17 mouse cellular contexts compared by ENCODE assay signal in the genomic region with DNA sequence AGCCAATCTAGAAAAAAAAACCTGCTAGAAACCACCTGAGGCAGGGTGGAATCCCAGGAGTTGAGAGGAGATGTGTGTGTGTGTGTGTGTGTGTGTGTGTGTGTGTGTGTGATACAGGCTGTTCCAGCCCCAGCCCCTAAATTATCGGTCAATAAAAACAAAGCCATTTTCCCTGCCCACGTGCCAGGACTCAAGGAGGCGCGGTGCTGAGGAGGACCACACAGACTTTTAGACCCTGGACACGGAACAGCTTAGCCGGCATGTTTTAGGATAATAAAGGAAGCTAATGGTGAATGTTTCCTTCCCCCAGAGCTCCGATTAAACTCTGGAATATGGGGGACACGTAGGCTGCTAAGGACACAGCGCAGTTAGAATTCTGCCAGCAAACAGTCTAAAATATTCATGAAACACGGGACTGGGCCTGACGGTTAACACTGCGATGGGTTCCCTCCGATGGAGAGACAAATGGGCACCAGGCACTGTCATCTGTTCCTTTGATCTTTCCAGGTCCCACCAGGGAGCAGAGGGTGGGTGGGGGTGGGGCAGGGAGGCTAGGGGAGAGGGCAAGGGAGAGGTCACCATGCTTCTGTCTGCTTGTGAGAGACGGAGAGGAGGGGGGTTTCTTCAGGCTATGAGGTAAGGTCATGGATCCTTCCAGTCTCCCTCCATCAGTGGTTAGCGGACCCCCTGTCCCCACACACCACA.
DNase-seq lines count a peak whose midpoint lies in the region; ATAC-seq lines count a peak whose summit lies in the region.
"Had no signal": no experiment of that assay in that cellular context is flagged by ENCODE, and none has a peak within 500 bp of the region (broad histone marks: within the 10 kb centered on the region; RNA-seq: fewer than 3 reads in every experiment).

No protein-coding gene starts in this region.

- H3K4me1 ChIP-seq in forebrain, embryonic 13.5 days, result peaks cover 48% of the 10 kb centered on the region
- H3K4me1 ChIP-seq in forebrain, embryonic 11.5 days (replicated peaks; ENCODE audit: control insufficient read depth, insufficient read depth, low read length), result peaks cover 11% of the 10 kb centered on the region; the same call in 1 of the 2 replicates
- H3K4me1 ChIP-seq in hindbrain, embryonic 14.5 days (replicated peaks; ENCODE audit: control insufficient read depth, insufficient read depth, low read length), result peaks cover 48% of the 10 kb centered on the region
- H3K4me1 ChIP-seq in midbrain, embryonic 16.5 days (ENCODE audit: control insufficient read depth, insufficient read depth, low read length), result peaks cover 33% of the 10 kb centered on the region
- H3K4me1 ChIP-seq in liver, embryonic 11.5 days (replicated peaks; ENCODE audit: control insufficient read depth, insufficient read depth, low read length), result peaks cover 4% of the 10 kb centered on the region
- H3K4me1 ChIP-seq: liver, embryonic 12.5 days had no signal

- intact Hi-C loops in heart, postnatal 36 days (cut with DNase I), result loop anchor here (5.0 kb wide), 1 partner anchor 58 kb away; no protein-coding TSS in a partner anchor

- H3K9ac ChIP-seq in forebrain, embryonic 13.5 days, result no peak overlapping the region
- no peak overlapping the region for H3K9ac ChIP-seq in forebrain, embryonic 11.5 days (ENCODE audit: low read length)
- peak overlapping the region; percentile 3; the same call in 1 of the 2 replicates for H3K9ac ChIP-seq in hindbrain, embryonic 14.5 days
- H3K9ac ChIP-seq in midbrain, embryonic 16.5 days (ENCODE audit: low read depth, low read length), result no peak overlapping the region
- H3K9ac ChIP-seq in liver, embryonic 11.5 days (ENCODE audit: low read depth, low read length), result no peak overlapping the region
- H3K9ac ChIP-seq: liver, embryonic 12.5 days had no signal

- no peaks in the 10 kb centered on the region for H3K9me3 ChIP-seq in forebrain, embryonic 13.5 days (replicated peaks)
- H3K9me3 ChIP-seq in forebrain, embryonic 11.5 days (ENCODE audit: control insufficient read depth, low read length), result no peaks in the 10 kb centered on the region
- no peaks in the 10 kb centered on the region for H3K9me3 ChIP-seq in hindbrain, embryonic 14.5 days (ENCODE audit: control insufficient read depth, low read length)
- no peaks in the 10 kb centered on the region for H3K9me3 ChIP-seq in midbrain, embryonic 16.5 days (replicated peaks; ENCODE audit: control insufficient read depth, low read length, poor library complexity, severe bottlenecking)
- no peaks in the 10 kb centered on the region for H3K9me3 ChIP-seq in liver, embryonic 11.5 days (ENCODE audit: control insufficient read depth, low read length)
- H3K9me3 ChIP-seq: liver, embryonic 12.5 days had no signal

- ATAC-seq in forebrain, embryonic 13.5 days, result peak; percentile 22; the same call in 1 of the 2 replicates
- no peak for ATAC-seq in forebrain, embryonic 11.5 days (replicated peaks; ENCODE audit: low FRiP score)
- no peak for ATAC-seq in hindbrain, embryonic 14.5 days (ENCODE audit: low FRiP score)
- ATAC-seq in midbrain, embryonic 16.5 days, result peak; percentile 47
- ATAC-seq in liver, embryonic 11.5 days (replicated peaks; ENCODE audit: low FRiP score), result no peak

- no peak overlapping the region for H3K4me3 ChIP-seq in forebrain, embryonic 13.5 days
- no peak overlapping the region for H3K4me3 ChIP-seq in forebrain, embryonic 11.5 days (ENCODE audit: low read depth, low read length)
- no peak overlapping the region for H3K4me3 ChIP-seq in hindbrain, embryonic 14.5 days (replicated peaks; ENCODE audit: low read length)
- no peak overlapping the region for H3K4me3 ChIP-seq in midbrain, embryonic 16.5 days (ENCODE audit: low read depth, low read length)
- no peak overlapping the region for H3K4me3 ChIP-seq in liver, embryonic 11.5 days (ENCODE audit: low read depth, low read length)
- H3K4me3 ChIP-seq: liver, embryonic 12.5 days had no signal

- WGBS in forebrain, embryonic 13.5 days, result 34% methylated on average over 15 of the region's 15 CpGs
- 34% methylated on average over 15 of the region's 15 CpGs for WGBS in forebrain, embryonic 11.5 days
- WGBS in hindbrain, embryonic 14.5 days, result 19% methylated on average over 15 of the region's 15 CpGs
- 21% methylated on average over 15 of the region's 15 CpGs for whole genome bisulfite sequencing in midbrain, embryonic 16.5 days
- whole genome bisulfite sequencing in liver, embryonic 11.5 days, result 50% methylated on average over 15 of the region's 15 CpGs

- no peaks in the 10 kb centered on the region for H3K36me3 ChIP-seq in forebrain, embryonic 13.5 days (ENCODE audit: poor library complexity, severe bottlenecking)
- H3K36me3 ChIP-seq in forebrain, embryonic 11.5 days (ENCODE audit: control insufficient read depth, insufficient read depth, low read length), result no peaks in the 10 kb centered on the region
- H3K36me3 ChIP-seq in hindbrain, embryonic 14.5 days (replicated peaks; ENCODE audit: control insufficient read depth, insufficient read depth), result no peaks in the 10 kb centered on the region
- no peaks in the 10 kb centered on the region for H3K36me3 ChIP-seq in midbrain, embryonic 16.5 days (ENCODE audit: control insufficient read depth, insufficient read depth, low read length)
- H3K36me3 ChIP-seq in liver, embryonic 11.5 days (ENCODE audit: control insufficient read depth, insufficient read depth, low read length), result no peaks in the 10 kb centered on the region
- H3K36me3 ChIP-seq: liver, embryonic 12.5 days had no signal

- no peaks in the 10 kb centered on the region for H3K27me3 ChIP-seq in forebrain, embryonic 13.5 days
- H3K27me3 ChIP-seq in forebrain, embryonic 11.5 days (ENCODE audit: control insufficient read depth, insufficient read depth, low read length), result no peaks in the 10 kb centered on the region
- H3K27me3 ChIP-seq in hindbrain, embryonic 14.5 days (ENCODE audit: control insufficient read depth, insufficient read depth, low read length), result no peaks in the 10 kb centered on the region
- H3K27me3 ChIP-seq in midbrain, embryonic 16.5 days (ENCODE audit: control insufficient read depth, insufficient read depth, low read depth, low read length), result no peaks in the 10 kb centered on the region
- no peaks in the 10 kb centered on the region for H3K27me3 ChIP-seq in liver, embryonic 11.5 days (replicated peaks; ENCODE audit: control insufficient read depth, insufficient read depth, low read length)
- H3K27me3 ChIP-seq: liver, embryonic 12.5 days had no signal

- H3K4me2 ChIP-seq in forebrain, embryonic 13.5 days, result no peak overlapping the region
- H3K4me2 ChIP-seq in forebrain, embryonic 11.5 days (ENCODE audit: low read depth, low read length, severe bottlenecking), result no peak overlapping the region
- H3K4me2 ChIP-seq in hindbrain, embryonic 14.5 days (replicated peaks), result 0 out of 2 replicates have a peak overlapping the region, but pooled peaks have one; percentile 4
- no peak overlapping the region for H3K4me2 ChIP-seq in midbrain, embryonic 16.5 days (ENCODE audit: low read length)
- H3K4me2 ChIP-seq in liver, embryonic 11.5 days, result no peak overlapping the region
- H3K4me2 ChIP-seq: liver, embryonic 12.5 days had no signal

- no peak for DNase-seq in forebrain, embryonic 11.5 days (ENCODE audit: low spot score)
- peak; percentile 52 for DNase-seq in embryo, embryonic 10 days (ENCODE audit: low spot score)
- DNase-seq in hindbrain, embryonic 14.5 days (ENCODE audit: low spot score), result no peak
- no peak for DNase-seq in c-Kit-positive CD71-positive TER-119-positive erythroid progenitor cells, embryonic 14.5 days (ENCODE audit: low spot score)
- DNase-seq in liver, embryonic 11.5 days (ENCODE audit: low spot score), result no peak
- DNase-seq in heart, postnatal 36 days, result no peak
- DNase-seq: adrenal gland, postnatal 36 days; cerebellum, postnatal 14 days; heart, adult 11 months; heart, postnatal 10 days; kidney, adult 11 months; kidney, postnatal 25 days; right cerebral cortex, postnatal 4 days; thymus, adult 18-20 months had no signal

- H3K27ac ChIP-seq in forebrain, embryonic 13.5 days, result no peak overlapping the region
- no peak overlapping the region for H3K27ac ChIP-seq in forebrain, embryonic 11.5 days (ENCODE audit: low read depth, low read length)
- H3K27ac ChIP-seq in hindbrain, embryonic 14.5 days, result peak overlapping the region; percentile 33; the same call in 1 of the 2 replicates
- H3K27ac ChIP-seq in midbrain, embryonic 16.5 days (ENCODE audit: low read length), result peak overlapping the region; percentile 18; the same call in 1 of the 2 replicates
- no peak overlapping the region for H3K27ac ChIP-seq in liver, embryonic 11.5 days (ENCODE audit: low read depth, low read length)
- H3K27ac ChIP-seq: liver, embryonic 12.5 days had no signal

Comparison
In these comparisons a context has a peak if more than half of its experiments do, and no peak if none do; other contexts are left out.
1. ATAC-seq: peak in forebrain, embryonic 13.5 days (single experiment) and midbrain, embryonic 16.5 days (single experiment); none in forebrain, embryonic 11.5 days (single experiment), hindbrain, embryonic 14.5 days (single experiment) and liver, embryonic 11.5 days (single experiment).
2. H3K27ac ChIP-seq: peak in hindbrain, embryonic 14.5 days (single experiment) and midbrain, embryonic 16.5 days (single experiment); none in forebrain, embryonic 13.5 days (single experiment), forebrain, embryonic 11.5 days (single experiment) and liver, embryonic 11.5 days (single experiment).